Mouse (Mus musculus): ENCODE results near the gene Fut7.
A peak's percentile ranks its signal among the peaks of the same experiment; 100 is the strongest.

Fut7 gene

DNA sequence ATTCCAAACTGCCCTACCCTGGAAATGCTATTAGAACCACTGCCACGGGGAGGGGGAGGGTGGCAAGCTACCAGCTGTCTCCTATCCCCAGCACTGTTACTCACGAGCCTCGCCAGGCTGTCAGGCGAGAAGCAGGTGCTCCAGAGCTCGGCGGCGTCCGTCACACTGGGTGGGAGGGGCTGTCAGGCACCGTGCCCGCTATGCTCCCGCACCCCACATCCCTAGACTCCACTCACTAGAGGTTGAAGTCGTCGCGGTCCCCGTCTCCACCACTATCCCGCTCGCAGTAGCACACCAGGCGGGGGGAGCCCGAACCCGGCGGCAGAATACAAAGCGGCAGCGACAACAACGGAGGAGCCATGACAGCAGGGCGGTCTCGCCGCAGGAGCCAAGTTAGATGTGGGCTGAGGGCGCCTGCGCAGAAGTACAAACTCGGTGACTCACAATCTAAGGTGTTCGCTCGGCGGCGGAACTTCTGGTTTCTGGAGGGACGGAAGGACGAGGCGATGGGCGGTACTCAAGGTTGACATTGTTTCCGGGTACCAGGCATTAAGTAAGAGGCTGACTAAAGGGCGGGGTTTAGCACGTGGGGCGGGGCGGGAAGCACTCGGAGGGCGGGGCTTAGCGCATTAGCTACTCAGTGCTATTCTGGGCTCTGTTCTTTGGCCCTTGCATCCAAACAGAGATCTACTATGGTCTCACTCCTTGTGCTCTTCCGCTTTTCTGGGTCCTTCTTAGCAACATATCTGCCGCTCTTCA is 37.7 kb downstream of the Fut7 start, which contains the start of gene Paxx:
TSS of gene Paxx (minus strand) at position 544 of the 759 bp plus-strand sequence.
- peak; percentile 95 for DNase-seq

DNA sequence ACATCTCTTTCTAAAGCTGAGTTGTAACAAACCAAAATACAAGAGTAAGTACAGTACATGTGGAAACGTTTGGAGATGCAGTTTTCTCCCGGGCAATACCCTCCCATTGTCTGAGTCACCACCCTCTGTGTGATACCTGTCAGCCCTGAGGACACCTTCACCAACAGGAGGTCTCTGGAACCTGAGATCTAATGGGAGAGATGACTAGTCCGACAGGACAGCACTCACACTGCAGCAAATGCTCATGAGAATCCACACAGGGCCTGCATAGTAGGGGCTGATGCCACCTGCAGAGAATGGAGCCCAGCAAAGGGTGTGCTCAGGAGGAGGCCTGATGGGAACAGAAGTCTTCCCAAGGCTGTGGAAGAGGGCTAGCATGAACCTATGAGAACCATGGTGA is 38.3 kb downstream of the Fut7 start:
- DNase-seq, result no peak

DNA sequence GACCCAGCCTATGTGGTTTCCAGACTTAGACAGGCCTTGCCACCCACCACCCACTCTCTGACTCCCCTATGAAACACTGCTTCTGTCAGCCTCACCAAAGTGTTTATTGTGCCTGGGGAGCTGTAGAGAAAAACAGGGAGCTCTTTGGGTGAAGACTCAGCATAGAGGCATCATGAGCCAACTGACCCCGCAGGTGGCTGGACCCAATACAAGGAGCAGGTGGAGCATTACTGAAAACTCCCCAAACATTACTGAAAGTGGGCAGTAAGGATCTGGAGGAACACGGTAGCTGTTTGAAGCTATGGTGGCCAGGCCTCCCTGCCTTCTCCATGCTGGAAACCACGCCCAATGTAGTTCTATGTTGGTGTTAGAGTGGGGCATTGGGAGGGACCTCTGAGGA is 40.6 kb downstream of the Fut7 start:
- DNase-seq, result no peak

DNA sequence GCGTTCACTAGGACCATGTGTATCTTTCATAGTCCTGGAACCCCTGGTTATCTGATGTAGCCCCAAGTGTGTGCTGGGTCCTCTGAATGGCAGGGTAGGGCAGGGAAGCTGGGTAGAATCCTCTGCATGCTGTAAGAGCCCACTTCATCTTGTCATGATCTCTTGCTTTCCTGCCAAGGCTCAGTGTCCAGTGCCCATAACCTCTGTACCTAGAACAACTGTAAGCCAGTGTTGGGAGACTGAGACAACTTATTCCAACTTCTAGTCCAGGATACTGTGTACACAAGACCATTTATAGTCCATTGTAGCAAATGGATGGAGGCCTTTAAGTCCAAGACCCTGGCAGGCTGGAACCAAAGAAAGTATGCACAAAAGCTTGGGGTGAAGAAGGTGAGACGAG is 42.2 kb downstream of the Fut7 start:
- DNase-seq, result no peak

DNA sequence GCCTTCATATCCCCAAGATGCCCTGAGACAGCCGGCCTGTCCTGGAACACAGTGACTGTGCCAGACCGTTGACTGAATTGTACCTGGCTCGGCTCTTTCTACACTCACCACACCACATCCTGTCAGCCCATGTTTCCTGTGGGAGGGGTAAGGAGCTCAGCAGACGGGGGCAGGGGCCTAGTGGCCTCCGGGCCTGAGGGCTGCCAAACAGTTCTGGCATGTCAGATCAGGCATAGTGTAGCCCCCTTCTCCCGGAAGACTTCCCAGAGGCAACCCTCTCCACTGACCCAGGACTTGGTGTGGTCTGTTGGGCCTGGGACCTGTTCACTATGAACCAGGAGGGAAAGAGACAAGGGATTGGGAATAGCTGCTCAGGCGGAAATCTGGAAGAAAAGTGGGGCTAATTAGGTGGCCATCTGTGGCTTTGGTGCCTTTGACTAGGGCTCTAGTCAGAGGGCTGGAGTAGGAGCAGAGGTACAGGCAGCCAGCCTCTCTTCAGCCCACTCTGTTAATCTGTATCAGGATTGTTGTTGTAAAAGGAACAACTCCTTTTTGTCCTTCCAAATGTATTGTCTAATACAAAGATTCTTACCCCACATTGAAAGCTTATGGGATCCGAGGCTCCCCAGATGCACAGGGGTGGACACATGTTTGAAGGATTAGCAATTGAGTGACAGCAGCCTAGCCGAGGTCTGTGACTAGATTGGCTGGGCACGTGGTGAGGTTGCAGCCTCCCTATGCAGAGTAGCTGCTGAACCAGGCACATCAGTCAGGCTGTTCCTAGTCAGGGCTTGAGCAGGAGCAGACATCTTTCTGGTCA is 43.0 kb downstream of the Fut7 start:
- peak; percentile 74 for DNase-seq

DNA sequence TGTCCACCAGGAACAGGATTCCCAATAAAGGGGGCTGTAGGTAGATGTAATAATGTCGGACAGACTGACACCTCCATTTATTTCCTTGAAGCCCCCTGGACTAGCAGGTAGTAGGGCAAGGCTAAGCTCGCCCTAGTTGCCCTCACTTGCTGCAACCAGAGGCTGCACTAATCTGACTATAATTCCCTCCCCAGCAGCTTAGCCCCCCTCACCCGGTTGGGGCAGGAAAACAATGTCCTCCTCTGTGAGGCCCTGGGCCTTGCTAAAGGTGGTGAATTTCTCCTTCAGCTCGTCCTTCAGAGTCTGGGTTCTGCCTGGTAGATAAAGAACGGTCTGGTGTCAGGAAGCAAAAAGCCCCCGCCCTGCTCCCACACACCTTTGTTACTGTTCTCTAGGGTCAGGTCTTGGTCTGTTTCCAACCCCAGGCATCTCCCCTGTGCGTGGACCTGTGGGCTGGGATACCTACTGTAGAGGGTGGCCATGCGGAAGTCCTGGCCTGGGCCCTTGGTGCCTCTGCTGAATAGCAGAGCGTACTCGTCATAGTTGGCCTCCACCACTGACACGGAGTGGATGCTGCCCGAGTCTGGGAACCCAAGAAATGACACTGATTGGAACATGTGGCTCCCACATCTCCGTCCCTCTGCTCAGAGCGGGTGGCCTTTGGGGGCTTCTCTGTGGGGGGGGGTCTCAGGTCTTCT is 44.7 kb downstream of the Fut7 start:
- DNase-seq, result peak; percentile 61

DNA sequence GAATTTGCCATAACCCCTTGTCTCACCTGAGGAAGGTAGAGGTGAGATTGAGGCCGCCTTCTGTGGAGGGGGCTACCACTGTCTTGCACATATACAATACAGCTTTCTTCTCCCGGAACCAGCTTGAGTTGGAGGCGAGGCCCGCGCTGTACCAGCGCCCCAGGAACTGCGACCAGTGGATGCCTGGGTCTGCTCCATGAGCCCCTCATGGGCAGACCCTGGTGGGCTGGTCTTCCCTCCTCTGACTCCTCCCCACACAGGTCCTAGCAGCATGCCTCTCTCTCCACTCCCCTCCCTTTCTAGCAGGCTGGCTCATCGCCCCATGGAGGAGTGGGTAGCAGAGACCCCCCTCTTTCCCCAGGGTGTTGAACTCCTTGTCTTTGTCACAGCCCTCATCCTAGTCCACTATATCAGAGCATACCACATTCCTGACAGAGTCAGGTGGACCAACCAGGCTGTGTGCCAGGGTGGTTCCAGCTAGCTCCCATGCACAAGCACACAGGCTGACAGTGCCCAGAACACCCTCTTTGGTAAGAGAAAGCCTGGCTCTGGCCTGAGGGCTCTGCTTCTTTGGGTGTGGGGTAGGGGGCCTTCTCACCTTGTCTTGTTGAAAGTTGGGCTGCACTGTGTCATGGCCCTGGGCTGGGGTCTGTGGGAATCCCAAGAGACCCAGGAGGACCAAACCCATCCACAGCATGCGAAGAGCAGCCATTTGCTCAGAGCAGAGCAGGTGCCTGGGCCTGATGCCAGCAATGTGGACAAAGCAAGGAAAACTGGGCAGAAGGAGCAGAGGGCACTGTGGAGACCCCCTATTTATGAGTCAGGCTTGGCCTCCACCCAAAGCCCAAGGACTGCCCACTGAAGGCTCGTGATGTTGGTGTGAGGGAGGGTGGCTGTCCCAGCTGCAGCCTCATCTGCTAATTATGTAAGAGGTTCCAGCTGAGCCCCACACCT is 46.2 kb downstream of the Fut7 start:
- DNase-seq, result peak; percentile 71

DNA sequence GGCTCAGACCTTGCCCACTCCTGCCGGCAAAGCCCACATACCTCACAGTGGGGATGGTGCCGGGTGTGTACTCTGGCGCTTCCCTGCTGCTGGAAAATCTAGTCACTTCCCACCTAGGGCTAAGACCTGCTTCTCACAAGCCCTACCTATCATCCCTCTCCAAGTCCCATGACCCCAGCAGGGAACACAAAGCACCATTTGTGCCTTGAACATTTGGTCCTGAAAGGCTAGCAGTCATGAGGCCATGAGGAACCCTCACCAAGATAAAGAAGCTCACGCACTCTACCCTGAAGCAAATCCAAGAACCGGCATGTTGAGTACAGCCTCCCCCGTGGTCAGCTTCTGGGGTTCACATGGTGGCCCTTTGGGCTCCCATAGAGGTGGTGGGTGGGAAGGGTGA is 46.9 kb downstream of the Fut7 start, which contains the start of gene Ptgds:
TSS of gene Ptgds (minus strand) at position 78 of the 400 bp plus-strand sequence.
- DNase-seq, result no peak

DNA sequence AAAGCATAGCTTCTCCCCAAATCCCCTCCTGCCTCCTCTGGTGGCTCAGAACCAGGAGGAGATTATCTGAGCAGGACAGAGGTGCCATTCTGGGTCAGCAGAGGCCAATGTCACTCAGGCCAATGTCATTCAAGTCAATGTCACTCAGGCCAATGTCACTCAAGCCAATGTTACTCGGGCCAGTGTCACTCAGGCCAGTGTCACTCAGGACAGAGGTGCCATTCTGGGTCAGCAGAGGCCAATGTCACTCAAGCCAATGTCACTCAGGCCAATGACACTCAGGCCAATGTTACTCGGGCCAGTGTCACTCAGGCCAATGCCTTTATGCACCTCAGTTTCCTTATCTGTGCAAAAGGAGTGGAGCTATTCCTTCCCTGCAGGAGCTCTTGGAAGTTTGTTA is 49.5 kb downstream of the Fut7 start:
- no peak for DNase-seq

All from retina, postnatal 1 day (tissue).